Mouse (Mus musculus): Measurements from ENCODE around the gene Olfr45. TPM values are rescaled to one million over a fixed set of nuclear protein-coding genes. Genes with fewer than 3 reads are reported as not detected.

Gene Olfr45
- polyA plus RNA-seq, 1 experiment from 2014 or later: not detected

GRCm38 (mm10) chr7:140717155-140718055 lies 35.7 kb downstream of the Olfr45 start:
- H3K36me3 ChIP-seq (ENCODE audit: control insufficient read depth, insufficient read depth, low read length): no peaks in the 10 kb centered on the region
- ATAC-seq (ENCODE audit: low FRiP score, low TSS enrichment): no peak
- 87% methylated on average over 7 of the region's 7 CpGs for WGBS
- no peak overlapping the region for H3K4me2 ChIP-seq (ENCODE audit: low read length)
- H3K27me3 ChIP-seq (ENCODE audit: control insufficient read depth, insufficient read depth, low read length): no peaks in the 10 kb centered on the region
- no peaks in the 10 kb centered on the region for H3K4me1 ChIP-seq (ENCODE audit: control insufficient read depth, insufficient read depth, low read length)
- H3K9me3 ChIP-seq (ENCODE audit: control insufficient read depth, low read length): no peaks in the 10 kb centered on the region
- no peak overlapping the region for H3K9ac ChIP-seq (replicated peaks; ENCODE audit: low read length)
- no peak overlapping the region for H3K27ac ChIP-seq (replicated peaks; ENCODE audit: low read depth, low read length)
- H3K4me3 ChIP-seq (replicated peaks; ENCODE audit: low read depth, low read length): no peak overlapping the region
- DNase-seq: no peak

- Histone ChIP-seq H3K27ac (replicated peaks; ENCODE audit: low read depth, low read length) (no peak overlapping the region), H3K9ac (replicated peaks; ENCODE audit: low read length) (no peak overlapping the region), H3K4me1 (ENCODE audit: control insufficient read depth, insufficient read depth, low read length) (no peaks in the 10 kb centered on the region), H3K4me3 (replicated peaks; ENCODE audit: low read depth, low read length) (no peak overlapping the region), H3K4me2 (ENCODE audit: low read length) (no peak overlapping the region), H3K36me3 (ENCODE audit: control insufficient read depth, insufficient read depth, low read length) (no peaks in the 10 kb centered on the region), H3K27me3 (ENCODE audit: control insufficient read depth, insufficient read depth, low read length) (no peaks in the 10 kb centered on the region), H3K9me3 (ENCODE audit: control insufficient read depth, low read length) (no peaks in the 10 kb centered on the region)
- ATAC-seq (ENCODE audit: low FRiP score, low TSS enrichment): no peak
- 84% methylated on average over 6 of the region's 6 CpGs for WGBS
- DNase-seq: no peak
Observed at GRCm38 (mm10) chr7:140721095-140721494, 39.3 kb downstream of the Olfr45 start.

GRCm38 (mm10) chr7:140725558-140725957 lies 43.8 kb downstream of the Olfr45 start:
- no peak for DNase-seq
- no peak overlapping the region for H3K4me3 ChIP-seq (replicated peaks; ENCODE audit: low read depth, low read length)

GRCm38 (mm10) chr7:140733162-140733561 lies 51.4 kb downstream of the Olfr45 start:
- 68% methylated on average over 2 of the region's 2 CpGs for WGBS
- 0 out of 2 replicates have a peak, but pooled peaks cover 7% of the 10 kb centered on the region for H3K9me3 ChIP-seq (ENCODE audit: control insufficient read depth, low read length)
- no peaks in the 10 kb centered on the region for H3K36me3 ChIP-seq (ENCODE audit: control insufficient read depth, insufficient read depth, low read length)
- no peak overlapping the region for H3K4me3 ChIP-seq (replicated peaks; ENCODE audit: low read depth, low read length)
- no peak overlapping the region for H3K9ac ChIP-seq (replicated peaks; ENCODE audit: low read length)
- no peak for DNase-seq
- H3K4me1 ChIP-seq (ENCODE audit: control insufficient read depth, insufficient read depth, low read length): no peaks in the 10 kb centered on the region
- no peak for ATAC-seq (ENCODE audit: low FRiP score, low TSS enrichment)
- H3K4me2 ChIP-seq (ENCODE audit: low read length): no peak overlapping the region
- no peak overlapping the region for H3K27ac ChIP-seq (replicated peaks; ENCODE audit: low read depth, low read length)
- no peaks in the 10 kb centered on the region for H3K27me3 ChIP-seq (ENCODE audit: control insufficient read depth, insufficient read depth, low read length)

More at GRCm38 (mm10) chr7:140725558-140725957, 43.8 kb downstream of the Olfr45 start:
- Histone ChIP-seq H3K4me1 (ENCODE audit: control insufficient read depth, insufficient read depth, low read length) (no peaks in the 10 kb centered on the region), H3K9ac (replicated peaks; ENCODE audit: low read length) (no peak overlapping the region), H3K27me3 (ENCODE audit: control insufficient read depth, insufficient read depth, low read length) (no peaks in the 10 kb centered on the region), H3K27ac (replicated peaks; ENCODE audit: low read depth, low read length) (no peak overlapping the region), H3K36me3 (ENCODE audit: control insufficient read depth, insufficient read depth, low read length) (no peaks in the 10 kb centered on the region), H3K4me2 (ENCODE audit: low read length) (no peak overlapping the region), H3K9me3 (ENCODE audit: control insufficient read depth, low read length) (peaks cover 6% of the 10 kb centered on the region; the same call in 1 of the 2 replicates)
- no peak for ATAC-seq (ENCODE audit: low FRiP score, low TSS enrichment)

Other genes with a start within 250 kb of the Olfr45 start
- not detected in 2 replicates for gene Olfr533, start 218.6 kb upstream of the Olfr45 start, polyA plus RNA-seq (2014; fragmentation: Nextera tagmentation; extraction: Ambion mirVana)
- not detected in 2 replicates for gene Olfr535, start 197.7 kb upstream of the Olfr45 start, polyA plus RNA-seq (2014; fragmentation: Nextera tagmentation; extraction: Ambion mirVana)
- not detected in 2 replicates for gene Olfr536, start 174.6 kb upstream of the Olfr45 start, polyA plus RNA-seq (2014; fragmentation: Nextera tagmentation; extraction: Ambion mirVana)
- gene Olfr538, start 114.1 kb upstream of the Olfr45 start, polyA plus RNA-seq (2014; fragmentation: Nextera tagmentation; extraction: Ambion mirVana): not detected in 2 replicates
- gene Olfr46, start 80.7 kb upstream of the Olfr45 start, polyA plus RNA-seq (2014; fragmentation: Nextera tagmentation; extraction: Ambion mirVana): 0.04 TPM in 1 of 2 replicates, not detected in the other
- not detected in 2 replicates for gene Olfr61, start 53.0 kb upstream of the Olfr45 start, polyA plus RNA-seq (2014; fragmentation: Nextera tagmentation; extraction: Ambion mirVana)
- not detected in 2 replicates for gene Olfr53, start 35.5 kb upstream of the Olfr45 start, polyA plus RNA-seq (2014; fragmentation: Nextera tagmentation; extraction: Ambion mirVana)
- gene Olfr539, start 22.0 kb upstream of the Olfr45 start, polyA plus RNA-seq (2014; fragmentation: Nextera tagmentation; extraction: Ambion mirVana): not detected in 2 replicates
- not detected in 2 replicates for gene Olfr541, start 15.3 kb downstream of the Olfr45 start, polyA plus RNA-seq (2014; fragmentation: Nextera tagmentation; extraction: Ambion mirVana)
- gene Cyp2e1, start 81.8 kb downstream of the Olfr45 start, polyA plus RNA-seq (2014; fragmentation: Nextera tagmentation; extraction: Ambion mirVana): not detected in 2 replicates
- 0.18 TPM in 1 of 2 replicates, not detected in the other for gene Syce1, start 105.9 kb downstream of the Olfr45 start, polyA plus RNA-seq (2014; fragmentation: Nextera tagmentation; extraction: Ambion mirVana)
- gene Zfp941, start 140.2 kb downstream of the Olfr45 start, polyA plus RNA-seq (2014; fragmentation: Nextera tagmentation; extraction: Ambion mirVana): 25.4 and 34.5 TPM in 2 replicates
- gene Urah, start 153.1 kb downstream of the Olfr45 start, polyA plus RNA-seq (2014; fragmentation: Nextera tagmentation; extraction: Ambion mirVana): not detected in 2 replicates
- not detected in 2 replicates for gene Scgb1c1, start 163.6 kb downstream of the Olfr45 start, polyA plus RNA-seq (2014; fragmentation: Nextera tagmentation; extraction: Ambion mirVana)
- not detected in 2 replicates for gene Odf3, start 165.9 kb downstream of the Olfr45 start, polyA plus RNA-seq (2014; fragmentation: Nextera tagmentation; extraction: Ambion mirVana)
- not detected in 2 replicates for gene Gm45785, start 174.4 kb downstream of the Olfr45 start, polyA plus RNA-seq (2014; fragmentation: Nextera tagmentation; extraction: Ambion mirVana)
- 98.6 and 99.6 TPM in 2 replicates for gene Ric8a, start 175.0 kb downstream of the Olfr45 start, polyA plus RNA-seq (2014; fragmentation: Nextera tagmentation; extraction: Ambion mirVana)
- 42.8 and 54.5 TPM in 2 replicates for gene Bet1l, start 175.6 kb downstream of the Olfr45 start, polyA plus RNA-seq (2014; fragmentation: Nextera tagmentation; extraction: Ambion mirVana)
- gene Psmd13, start 200.0 kb downstream of the Olfr45 start, polyA plus RNA-seq (2014; fragmentation: Nextera tagmentation; extraction: Ambion mirVana): 186 and 214 TPM in 2 replicates
- 33.4 and 40.0 TPM in 2 replicates for gene Sirt3, start 200.4 kb downstream of the Olfr45 start, polyA plus RNA-seq (2014; fragmentation: Nextera tagmentation; extraction: Ambion mirVana)
- not detected in 2 replicates for gene Cox8b, start 218.5 kb downstream of the Olfr45 start, polyA plus RNA-seq (2014; fragmentation: Nextera tagmentation; extraction: Ambion mirVana)
- gene Nlrp6, start 239.0 kb downstream of the Olfr45 start, polyA plus RNA-seq (2014; fragmentation: Nextera tagmentation; extraction: Ambion mirVana): 0.32 and 0.89 TPM in 2 replicates

Measured in midbrain, embryonic 14.5 days (tissue).